Mouse (Mus musculus) adrenal gland, postnatal 14 days (tissue): ENCODE measurements at regions not wholly inside any gene's neighbourhood (a gene's known extent, or its start where the extent isn't known, plus 50 kb on each side); places are given as distances from the start of the nearest gene placed in this dataset.

Experiments
- DNase-seq: peaks from one replicate; pipeline ENCODE4 v3.0.0; 2021; ENCODE audit warnings: mixed read lengths

DNA sequence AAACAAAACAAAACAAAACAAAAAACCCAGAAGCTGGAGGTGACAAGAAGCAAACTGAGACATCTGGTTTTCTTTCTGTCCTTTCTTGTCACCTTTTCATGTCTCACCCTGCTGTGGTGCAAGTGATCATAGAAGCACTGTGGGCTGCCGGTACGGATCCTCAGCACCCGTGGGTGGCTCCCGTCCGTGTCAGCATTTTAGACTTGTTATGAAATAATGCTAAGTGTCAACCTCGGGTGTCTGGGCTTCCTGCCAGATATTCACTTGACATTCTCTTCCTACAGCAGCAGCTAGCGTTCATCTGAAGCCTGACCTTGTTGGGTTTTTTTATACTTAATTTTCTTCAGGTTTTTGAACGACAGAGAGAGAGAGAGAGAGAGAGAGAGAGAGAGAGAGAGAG, 404.7 kb downstream of the Pla2g4a start:
- peak; percentile 60 for DNase-seq

DNA sequence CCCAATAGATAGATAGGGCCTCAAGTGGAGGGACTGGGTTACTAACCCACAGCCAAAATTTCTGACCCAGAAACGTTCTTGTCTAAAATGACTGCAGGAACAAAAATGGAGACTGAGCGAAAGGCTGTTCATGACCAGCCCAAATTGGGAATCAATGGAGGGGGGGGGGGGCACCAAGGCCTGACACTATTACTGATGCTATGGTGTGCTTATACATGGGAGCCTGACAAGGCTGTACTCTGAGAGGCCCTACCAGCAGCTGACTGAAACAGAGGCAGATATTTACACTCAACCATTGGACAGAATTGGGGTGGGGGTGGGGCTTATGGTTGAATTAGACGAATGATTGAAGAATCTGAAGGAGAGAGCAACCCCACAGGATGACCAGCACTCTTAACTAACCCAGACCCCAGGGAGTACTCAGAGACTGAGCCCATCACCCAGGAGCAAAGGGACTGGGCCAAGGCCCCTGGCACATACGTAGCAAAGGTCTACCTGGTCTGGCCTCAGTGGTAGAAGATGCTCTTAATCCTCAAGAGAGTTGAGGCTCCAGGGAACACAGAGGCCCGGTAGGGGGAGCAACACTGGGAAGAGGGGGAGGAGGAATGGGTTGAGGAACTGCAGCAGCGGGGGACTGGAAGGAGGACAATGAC, 405.6 kb downstream of the Pla2g4a start:
- no peak for DNase-seq

DNA sequence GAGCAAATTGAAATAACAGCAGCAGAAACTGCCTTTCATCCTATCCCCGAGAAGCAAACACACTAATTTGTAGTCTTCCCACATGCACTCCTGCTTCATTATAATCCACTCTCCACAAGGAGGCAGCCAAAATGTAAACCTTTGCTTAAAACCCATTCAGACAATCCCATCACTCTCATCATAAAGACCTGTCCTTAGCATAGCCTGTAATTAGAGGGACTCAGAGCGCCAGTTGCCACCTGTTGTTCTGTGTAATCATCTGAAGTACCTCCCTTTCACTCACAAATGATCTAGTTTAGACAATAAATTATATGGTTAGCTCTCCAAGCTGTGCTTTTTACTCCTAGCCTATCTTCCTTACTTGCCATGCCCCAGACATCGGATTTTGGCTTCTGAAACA, 415.0 kb downstream of the Pla2g4a start:
- no peak for DNase-seq

DNA sequence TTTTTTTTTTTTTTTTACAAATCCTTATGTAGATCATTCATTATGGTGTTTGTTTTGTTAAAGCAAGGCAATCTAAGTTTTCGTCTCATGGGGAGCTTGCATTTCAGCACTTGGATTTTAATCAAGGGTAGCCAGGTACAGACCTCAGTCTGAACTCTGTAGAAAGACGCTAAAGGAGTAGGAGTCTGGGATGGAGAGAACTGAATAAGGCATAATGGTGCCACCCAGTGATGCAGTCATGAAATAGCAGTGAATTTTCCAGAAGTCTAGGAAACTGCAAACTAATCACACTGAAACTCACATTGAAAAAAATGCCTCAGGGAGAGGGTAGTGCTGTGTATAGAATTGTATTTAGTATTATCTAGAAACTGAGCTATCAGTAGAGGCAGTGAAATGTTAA, 419.7 kb downstream of the Pla2g4a start:
- DNase-seq = no peak

DNA sequence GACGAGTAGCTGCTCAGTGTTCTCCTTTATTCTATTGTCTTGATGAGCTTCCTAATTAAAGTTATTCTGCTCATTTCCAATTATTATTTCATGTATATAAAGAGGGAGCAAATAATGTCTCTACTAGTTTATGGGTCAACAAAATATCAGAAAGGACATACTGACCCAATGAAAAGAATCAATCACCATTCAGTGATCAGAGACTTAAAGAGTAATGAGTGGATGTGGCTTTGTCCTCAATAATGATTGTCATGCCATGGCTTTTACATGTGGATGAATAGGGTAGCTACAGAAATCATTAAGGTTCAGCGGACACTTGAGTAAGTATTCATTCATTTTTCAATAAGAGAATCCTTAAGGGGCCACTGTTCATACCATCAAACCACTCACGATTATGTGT, 427.4 kb downstream of the Pla2g4a start:
- DNase-seq = no peak
